In the genomic region with DNA sequence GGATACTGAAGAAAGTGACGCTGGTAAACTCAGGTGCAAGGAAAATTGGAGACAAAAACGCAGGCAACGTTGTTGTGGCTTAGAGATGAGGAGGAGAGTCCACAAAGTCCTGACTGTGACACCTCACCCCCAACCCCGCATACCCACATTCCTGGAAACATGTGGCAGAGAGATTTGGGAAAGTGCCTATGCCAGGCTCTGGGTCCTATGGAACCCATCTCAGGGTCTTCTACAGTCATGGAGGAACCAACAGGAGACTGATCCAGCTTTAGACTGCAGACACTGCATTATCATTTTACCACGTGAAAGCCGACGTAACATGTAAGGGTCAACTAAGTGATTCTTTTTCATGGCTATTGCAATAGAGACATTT, we compare ENCODE assay signal across 9 mouse cellular contexts. TPM values are rescaled to one million over a fixed set of nuclear protein-coding genes. Genes with fewer than 3 reads are reported as not detected.
DNase-seq lines count a peak whose midpoint lies in the region; ATAC-seq and TF ChIP-seq lines count a peak whose summit lies in the region.
"Had no signal": no experiment of that assay in that cellular context is flagged by ENCODE, and none has a peak within 500 bp of the region (broad histone marks: within the 10 kb centered on the region; RNA-seq: fewer than 3 reads in every experiment).

No protein-coding gene starts in this region.

- no peaks in the 10 kb centered on the region for H3K9me3 ChIP-seq in kidney, postnatal 0 days (replicated peaks; ENCODE audit: low read length)
- no peaks in the 10 kb centered on the region for H3K9me3 ChIP-seq in embryonic facial prominence, embryonic 13.5 days
- no peaks in the 10 kb centered on the region for H3K9me3 ChIP-seq in hindbrain, embryonic 14.5 days (ENCODE audit: control insufficient read depth, low read length)
- no peaks in the 10 kb centered on the region; the same call in 1 of the 2 replicates for H3K9me3 ChIP-seq in midbrain, embryonic 14.5 days (ENCODE audit: control insufficient read depth, low read length)

- H3K36me3 ChIP-seq in kidney, postnatal 0 days (ENCODE audit: insufficient read depth, low read length), result no peaks in the 10 kb centered on the region
- no peaks in the 10 kb centered on the region for H3K36me3 ChIP-seq in embryonic facial prominence, embryonic 13.5 days
- H3K36me3 ChIP-seq in hindbrain, embryonic 14.5 days (replicated peaks; ENCODE audit: control insufficient read depth, insufficient read depth), result no peaks in the 10 kb centered on the region
- H3K36me3 ChIP-seq in midbrain, embryonic 14.5 days (ENCODE audit: control insufficient read depth, insufficient read depth, low read length), result no peaks in the 10 kb centered on the region

- ATAC-seq in kidney, postnatal 0 days (replicated peaks; ENCODE audit: low FRiP score, low read depth), result no peak
- ATAC-seq in embryonic facial prominence, embryonic 13.5 days (ENCODE audit: insufficient number of reproducible peaks, insufficient read depth, low FRiP score, low TSS enrichment, low read depth), result no peak
- peak; percentile 59; the same call in 1 of the 2 replicates for ATAC-seq in hindbrain, embryonic 14.5 days (ENCODE audit: low FRiP score)
- 0 out of 2 replicates have a peak, but pooled peaks have one; percentile 21 for ATAC-seq in midbrain, embryonic 14.5 days (ENCODE audit: low FRiP score, low TSS enrichment)

- H3K27ac ChIP-seq in kidney, postnatal 0 days, result 0 out of 2 replicates have a peak overlapping the region, but pooled peaks have one; percentile 42
- H3K27ac ChIP-seq in embryonic facial prominence, embryonic 13.5 days, result peak overlapping the region; percentile 86; the same call in 1 of the 2 replicates
- peak overlapping the region; percentile 86 for H3K27ac ChIP-seq in hindbrain, embryonic 14.5 days
- H3K27ac ChIP-seq in midbrain, embryonic 14.5 days (replicated peaks; ENCODE audit: low read depth, low read length), result peak overlapping the region; percentile 88

- no peak overlapping the region for H3K9ac ChIP-seq in kidney, postnatal 0 days (ENCODE audit: low read depth, low read length)
- H3K9ac ChIP-seq in embryonic facial prominence, embryonic 13.5 days, result no peak overlapping the region
- H3K9ac ChIP-seq in hindbrain, embryonic 14.5 days, result peak overlapping the region; percentile 52
- H3K9ac ChIP-seq in midbrain, embryonic 14.5 days (replicated peaks; ENCODE audit: low read length), result peak overlapping the region; percentile 46

- H3K4me2 ChIP-seq in kidney, postnatal 0 days (ENCODE audit: low read length), result peak overlapping the region; percentile 59
- peak overlapping the region; percentile 55 for H3K4me2 ChIP-seq in embryonic facial prominence, embryonic 13.5 days
- peak overlapping the region; percentile 56 for H3K4me2 ChIP-seq in hindbrain, embryonic 14.5 days (replicated peaks)
- peak overlapping the region; percentile 48 for H3K4me2 ChIP-seq in midbrain, embryonic 14.5 days (ENCODE audit: low read length)

- TF ChIP-seq CTCF in kidney, postnatal 0 days (IDR thresholded peaks at IDR 0.05; ENCODE audit: low read depth), result no peak

- H3K4me3 ChIP-seq in kidney, postnatal 0 days (replicated peaks; ENCODE audit: low read depth, low read length), result peak overlapping the region; percentile 37
- peak overlapping the region; percentile 44 for H3K4me3 ChIP-seq in embryonic facial prominence, embryonic 13.5 days
- H3K4me3 ChIP-seq in hindbrain, embryonic 14.5 days (replicated peaks; ENCODE audit: low read length), result peak overlapping the region; percentile 41
- peak overlapping the region; percentile 38 for H3K4me3 ChIP-seq in midbrain, embryonic 14.5 days (replicated peaks; ENCODE audit: low read depth, low read length)

- DNase-seq in kidney, postnatal 0 days (ENCODE audit: low spot score), result no peak
- DNase-seq in kidney, postnatal 36 days, result no peak
- no peak for DNase-seq in hindbrain, embryonic 14.5 days (ENCODE audit: low spot score)
- DNase-seq in midbrain, embryonic 14.5 days, result no peak
- DNase-seq in adrenal gland, postnatal 36 days, result no peak
- DNase-seq in spleen, postnatal 4 days (ENCODE audit: low spot score in 2 of 2), result no peak
- no peak for DNase-seq in layer of hippocampus, postnatal 14 days (ENCODE audit: low spot score in 2 of 2)

- no peaks in the 10 kb centered on the region for H3K27me3 ChIP-seq in kidney, postnatal 0 days (ENCODE audit: insufficient read depth, low read length)
- H3K27me3 ChIP-seq in embryonic facial prominence, embryonic 13.5 days, result no peaks in the 10 kb centered on the region
- no peaks in the 10 kb centered on the region for H3K27me3 ChIP-seq in hindbrain, embryonic 14.5 days (ENCODE audit: control insufficient read depth, insufficient read depth, low read length)
- no peaks in the 10 kb centered on the region for H3K27me3 ChIP-seq in midbrain, embryonic 14.5 days (ENCODE audit: control insufficient read depth, insufficient read depth, low read length)
- H3K27me3 ChIP-seq: Patski had no signal

- no peaks in the 10 kb centered on the region for H3K4me1 ChIP-seq in kidney, postnatal 0 days (replicated peaks; ENCODE audit: insufficient read depth, low read length)
- no peaks in the 10 kb centered on the region for H3K4me1 ChIP-seq in embryonic facial prominence, embryonic 13.5 days
- no peaks in the 10 kb centered on the region for H3K4me1 ChIP-seq in hindbrain, embryonic 14.5 days (replicated peaks; ENCODE audit: control insufficient read depth, insufficient read depth, low read length)
- H3K4me1 ChIP-seq in midbrain, embryonic 14.5 days (ENCODE audit: control insufficient read depth, insufficient read depth, low read length), result no peaks in the 10 kb centered on the region

- 52% methylated on average over 7 of the region's 7 CpGs for WGBS in kidney, postnatal 0 days
- WGBS in embryonic facial prominence, embryonic 13.5 days, result 44% methylated on average over 7 of the region's 7 CpGs
- 47% methylated on average over 7 of the region's 7 CpGs for WGBS in hindbrain, embryonic 14.5 days
- 48% methylated on average over 7 of the region's 7 CpGs for WGBS in midbrain, embryonic 14.5 days

RNA-seq across cellular contexts. Expression of a gene that starts 0.5 kb away (rescaled TPM):
- polyA plus RNA-seq in kidney, postnatal 0 days (2015; fragmentation: Nextera tagmentation; extraction: Ambion mirVana), result 0.96 and 1.3 TPM in 2 replicates
- polyA plus RNA-seq in embryonic facial prominence, embryonic 13.5 days (2015; fragmentation: Nextera tagmentation; extraction: Ambion mirVana), result 2.4 and 2.9 TPM in 2 replicates
- 4.8 and 5.1 TPM in 2 replicates for polyA plus RNA-seq in hindbrain, embryonic 14.5 days (2014; fragmentation: Nextera tagmentation; extraction: Ambion mirVana)
- 4.6 and 6.0 TPM in 2 replicates for polyA plus RNA-seq in midbrain, embryonic 14.5 days (2014; fragmentation: Nextera tagmentation; extraction: Ambion mirVana)
- 1 to 10 TPM; 1.3 to 2.0 TPM for total RNA-seq in adrenal gland, postnatal 36 days (2021)
- total RNA-seq in layer of hippocampus, postnatal 14 days (2021), result 1 to 10 TPM; 3.3 to 3.8 TPM

RNA-seq across cellular contexts. Expression of a gene that starts 21.6 kb away (rescaled TPM):
- not detected in 2 replicates for polyA plus RNA-seq in kidney, postnatal 0 days (2015; fragmentation: Nextera tagmentation; extraction: Ambion mirVana)
- not detected in 2 replicates for polyA plus RNA-seq in embryonic facial prominence, embryonic 13.5 days (2015; fragmentation: Nextera tagmentation; extraction: Ambion mirVana)
- not detected in 2 replicates for polyA plus RNA-seq in hindbrain, embryonic 14.5 days (2014; fragmentation: Nextera tagmentation; extraction: Ambion mirVana)
- polyA plus RNA-seq in midbrain, embryonic 14.5 days (2014; fragmentation: Nextera tagmentation; extraction: Ambion mirVana), result not detected in 2 replicates
- not detected for total RNA-seq in adrenal gland, postnatal 36 days (2021)
- not detected for total RNA-seq in layer of hippocampus, postnatal 14 days (2021)
- polyA plus RNA-seq: Patski had no signal

RNA-seq across cellular contexts. Expression of a gene that starts 25.8 kb away (rescaled TPM):
- not detected in 2 replicates for polyA plus RNA-seq in kidney, postnatal 0 days (2015; fragmentation: Nextera tagmentation; extraction: Ambion mirVana)
- polyA plus RNA-seq in embryonic facial prominence, embryonic 13.5 days (2015; fragmentation: Nextera tagmentation; extraction: Ambion mirVana), result not detected in 2 replicates
- polyA plus RNA-seq in hindbrain, embryonic 14.5 days (2014; fragmentation: Nextera tagmentation; extraction: Ambion mirVana), result not detected in 2 replicates
- not detected in 2 replicates for polyA plus RNA-seq in midbrain, embryonic 14.5 days (2014; fragmentation: Nextera tagmentation; extraction: Ambion mirVana)
- not detected for total RNA-seq in adrenal gland, postnatal 36 days (2021)
- not detected for total RNA-seq in layer of hippocampus, postnatal 14 days (2021)
- polyA plus RNA-seq: Patski had no signal

RNA-seq across cellular contexts. Expression of a gene that starts 27.7 kb away (rescaled TPM):
- 5.1 and 5.4 TPM in 2 replicates for polyA plus RNA-seq in kidney, postnatal 0 days (2015; fragmentation: Nextera tagmentation; extraction: Ambion mirVana)
- 8.3 and 8.7 TPM in 2 replicates for polyA plus RNA-seq in embryonic facial prominence, embryonic 13.5 days (2015; fragmentation: Nextera tagmentation; extraction: Ambion mirVana)
- 8.2 and 8.5 TPM in 2 replicates for polyA plus RNA-seq in hindbrain, embryonic 14.5 days (2014; fragmentation: Nextera tagmentation; extraction: Ambion mirVana)
- polyA plus RNA-seq in midbrain, embryonic 14.5 days (2014; fragmentation: Nextera tagmentation; extraction: Ambion mirVana), result 7.3 and 9.9 TPM in 2 replicates
- total RNA-seq in adrenal gland, postnatal 36 days (2021), result 1 to 10 TPM; 6.8 to 7.9 TPM
- 10 to 100 TPM in 1 of 2 experiments, 1 to 10 TPM in 1; 9.0 to 10.8 TPM for total RNA-seq in layer of hippocampus, postnatal 14 days (2021)

Comparison
In these comparisons a context has a peak if more than half of its experiments do, and no peak if none do; other contexts are left out.
1. ATAC-seq: peak in hindbrain, embryonic 14.5 days (single experiment) and midbrain, embryonic 14.5 days (single experiment); none in kidney, postnatal 0 days (single experiment) and embryonic facial prominence, embryonic 13.5 days (single experiment).
2. H3K9ac ChIP-seq: peak in hindbrain, embryonic 14.5 days (single experiment) and midbrain, embryonic 14.5 days (single experiment); none in kidney, postnatal 0 days (single experiment) and embryonic facial prominence, embryonic 13.5 days (single experiment).
3. Peak in every context shown above with its lines, with median percentiles within 50 percentile points of each other: H3K27ac ChIP-seq, H3K4me2 ChIP-seq and H3K4me3 ChIP-seq.